Mouse (Mus musculus): ENCODE results near the gene Ush1c.

Ush1c gene

GRCm38 (mm10) chr7:46146675-46147308 is 91.5 kb downstream of the Ush1c start:
- in situ Hi-C loops (cut with MboI, MseI): no loop called here
